In genomic region chr9:59914761-59915160, GRCm38 (mm10) we compare ENCODE assay signal across 21 mouse cellular contexts. TPM values are rescaled to one million over a fixed set of nuclear protein-coding genes. Genes with fewer than 3 reads are reported as not detected.
"Had no signal": no experiment of that assay in that cellular context is flagged by ENCODE, and none has a peak within 500 bp of the region (broad histone marks: within the 10 kb centered on the region; RNA-seq: fewer than 3 reads in every experiment).

No protein-coding gene starts in this region.

- H3K9me3 ChIP-seq: neural tube, embryonic 13.5 days; neural tube, embryonic 15.5 days; stomach, embryonic 15.5 days had no signal

- H3K36me3 ChIP-seq: stomach, embryonic 15.5 days had no signal

- DNase-seq: retina, postnatal 1 day; right cerebral cortex, adult 18-20 months; right cerebral cortex, postnatal 14 days; right cerebral cortex, postnatal 25 days; right cerebral cortex, postnatal 4 days; spleen, adult 18-20 months; thymus, adult 18-20 months; thymus, adult 2 months; thymus, postnatal 14 days; thymus, postnatal 25 days; thymus, postnatal 36 days; thymus, postnatal 4 days had no signal

- H3K27ac ChIP-seq: neural tube, embryonic 13.5 days; neural tube, embryonic 15.5 days; stomach, embryonic 15.5 days; stomach, postnatal 0 days had no signal

- H3K4me2 ChIP-seq: neural tube, embryonic 13.5 days; neural tube, embryonic 15.5 days; stomach, embryonic 15.5 days had no signal

- H3K4me3 ChIP-seq: neural tube, embryonic 13.5 days; neural tube, embryonic 15.5 days; stomach, embryonic 15.5 days had no signal

- H3K4me1 ChIP-seq: neural tube, embryonic 13.5 days; neural tube, embryonic 15.5 days; stomach, embryonic 15.5 days had no signal

- H3K9ac ChIP-seq: neural tube, embryonic 13.5 days; neural tube, embryonic 15.5 days; stomach, embryonic 15.5 days had no signal

- H3K27me3 ChIP-seq: neural tube, embryonic 13.5 days; neural tube, embryonic 15.5 days; stomach, embryonic 15.5 days had no signal

RNA-seq across cellular contexts. Expression of gene Nr2e3, which starts 45.7 kb away (rescaled TPM):
- total RNA-seq: neutrophil, adult 5-6 weeks had no signal
- polyA plus RNA-seq: neural tube, embryonic 14.5 days; neural tube, embryonic 15.5 days; spleen, adult 2 months; stomach, embryonic 14.5 days; stomach, postnatal 0 days; testis, adult 2 months; thymus, adult 2 months had no signal
